Mouse (Mus musculus) megakaryocyte, embryonic 14.5 days (primary cell): Measurements from ENCODE around the gene Sipa1l3. TPM values are rescaled to one million over a fixed set of nuclear protein-coding genes. Genes with fewer than 3 reads are reported as not detected.

ENCODE experiments used
- H3K27me3 ChIP-seq: replicated peaks from 2 replicates; pipeline ENCODE3; 2012; ENCODE audit warnings: inconsistent platforms
- H3K36me3 ChIP-seq: replicated peaks from 2 replicates; pipeline ENCODE3; 2012; ENCODE audit warnings: low read length, inconsistent platforms, mixed read lengths
- H3K4me1 ChIP-seq: 2 replicates; pipeline ENCODE4 v1.6.1; 2012; ENCODE audit warnings: inconsistent platforms
- H3K4me3 ChIP-seq: replicated peaks from 2 replicates; pipeline ENCODE3; 2012; ENCODE audit warnings: moderate library complexity, mild to moderate bottlenecking, inconsistent platforms
- H3K9me3 ChIP-seq: 2 replicates; pipeline ENCODE4 v1.6.1; 2012; ENCODE audit warnings: inconsistent platforms
- FLI1 ChIP-seq: IDR thresholded peaks from 2 replicates; pipeline ENCODE4 v1.6.1; 2012; ENCODE audit warnings: low read length, inconsistent platforms, mixed read lengths
- GATA1 ChIP-seq: IDR thresholded peaks from 3 replicates; pipeline ENCODE4 v1.6.1; 2012; ENCODE audit warnings: mixed read lengths, low read length, inconsistent platforms, borderline replicate concordance
- polyA plus RNA-seq: library from polyadenylated mRNA; stranded (reverse); fragments of >175 nt; gene quantifications from 2 replicates; pipeline ENCODE4 v1.2.3, GENCODE M21; 2012; ENCODE audit warnings: low replicate concordance; ENCODE audit not compliant: insufficient read depth

The Sipa1l3 gene
- 27.5 and 46.5 TPM in 2 replicates for polyA plus RNA-seq

- no peaks in the 10 kb centered on the region for H3K9me3 ChIP-seq
- TF ChIP-seq FLI1 = no peak
- TF ChIP-seq GATA1 = no peak
- H3K27me3 ChIP-seq = peaks cover 4% of the 10 kb centered on the region
- H3K4me1 ChIP-seq = peaks cover 35% of the 10 kb centered on the region
- no peaks in the 10 kb centered on the region for H3K36me3 ChIP-seq
- peak within 1 kb of the TSS; percentile 95 for H3K4me3 ChIP-seq
Observed at GRCm38 (mm10) chr7:29518421-29519210, at the start of gene Sipa1l3. Gene Sipa1l3, minus strand, starts transcription at chr7:29518641.

- H3K4me3 ChIP-seq = no peak overlapping the region
- H3K9me3 ChIP-seq = peaks cover 3% of the 10 kb centered on the region; the same call in 1 of the 2 replicates
- TF ChIP-seq GATA1 (no peak), FLI1 (no peak)
- no peaks in the 10 kb centered on the region for H3K36me3 ChIP-seq
- H3K4me1 ChIP-seq = no peaks in the 10 kb centered on the region
- no peaks in the 10 kb centered on the region for H3K27me3 ChIP-seq
Observed at GRCm38 (mm10) chr7:29563006-29563405, 44.6 kb upstream of the Sipa1l3 start.

GRCm38 (mm10) chr7:29561046-29561445 lies 42.6 kb upstream of the Sipa1l3 start:
- H3K4me1 ChIP-seq = no peaks in the 10 kb centered on the region
- no peak overlapping the region for H3K4me3 ChIP-seq
- H3K36me3 ChIP-seq = no peaks in the 10 kb centered on the region
- no peak for TF ChIP-seq GATA1
- TF ChIP-seq FLI1 = no peak
- peaks cover 3% of the 10 kb centered on the region; the same call in 1 of the 2 replicates for H3K9me3 ChIP-seq
- H3K27me3 ChIP-seq = no peaks in the 10 kb centered on the region

- no peaks in the 10 kb centered on the region for H3K36me3 ChIP-seq
- no peaks in the 10 kb centered on the region for H3K4me1 ChIP-seq
- no peaks in the 10 kb centered on the region for H3K27me3 ChIP-seq
- TF ChIP-seq GATA1 (no peak), FLI1 (no peak)
- H3K4me3 ChIP-seq = no peak overlapping the region
- peaks cover 10% of the 10 kb centered on the region for H3K9me3 ChIP-seq
Observed at GRCm38 (mm10) chr7:29559290-29559689, 40.8 kb upstream of the Sipa1l3 start.

- no peaks in the 10 kb centered on the region for H3K4me1 ChIP-seq
- TF ChIP-seq GATA1 (no peak), FLI1 (no peak)
- H3K9me3 ChIP-seq = peaks cover 11% of the 10 kb centered on the region
- H3K27me3 ChIP-seq = no peaks in the 10 kb centered on the region
- H3K36me3 ChIP-seq = no peaks in the 10 kb centered on the region
- no peak overlapping the region for H3K4me3 ChIP-seq
Observed at GRCm38 (mm10) chr7:29558744-29559143, 40.3 kb upstream of the Sipa1l3 start.

GRCm38 (mm10) chr7:29556283-29556682 lies 37.8 kb upstream of the Sipa1l3 start:
- no peaks in the 10 kb centered on the region for H3K4me1 ChIP-seq
- TF ChIP-seq FLI1 = no peak
- TF ChIP-seq GATA1 = no peak
- H3K36me3 ChIP-seq = no peaks in the 10 kb centered on the region
- no peak overlapping the region for H3K4me3 ChIP-seq
- peaks cover 20% of the 10 kb centered on the region for H3K9me3 ChIP-seq
- H3K27me3 ChIP-seq = no peaks in the 10 kb centered on the region

- no peaks in the 10 kb centered on the region for H3K27me3 ChIP-seq
- no peaks in the 10 kb centered on the region for H3K4me1 ChIP-seq
- no peak for TF ChIP-seq FLI1
- no peak for TF ChIP-seq GATA1
- no peaks in the 10 kb centered on the region for H3K36me3 ChIP-seq
- H3K9me3 ChIP-seq = peaks cover 20% of the 10 kb centered on the region
- no peak overlapping the region for H3K4me3 ChIP-seq
Observed at GRCm38 (mm10) chr7:29555521-29555920, 37.1 kb upstream of the Sipa1l3 start.

- TF ChIP-seq GATA1 = no peak
- TF ChIP-seq FLI1 = no peak
- no peaks in the 10 kb centered on the region for H3K27me3 ChIP-seq
- peaks cover 20% of the 10 kb centered on the region for H3K9me3 ChIP-seq
- no peak overlapping the region for H3K4me3 ChIP-seq
- no peaks in the 10 kb centered on the region for H3K36me3 ChIP-seq
- no peaks in the 10 kb centered on the region for H3K4me1 ChIP-seq
Observed at GRCm38 (mm10) chr7:29555051-29555450, 36.6 kb upstream of the Sipa1l3 start.

GRCm38 (mm10) chr7:29550691-29551090 lies 32.2 kb upstream of the Sipa1l3 start:
- Histone ChIP-seq H3K27me3 (no peaks in the 10 kb centered on the region), H3K4me1 (no peaks in the 10 kb centered on the region), H3K4me3 (no peak overlapping the region), H3K9me3 (peaks cover 17% of the 10 kb centered on the region), H3K36me3 (no peaks in the 10 kb centered on the region)
- no peak for TF ChIP-seq GATA1
- TF ChIP-seq FLI1 = no peak

GRCm38 (mm10) chr7:29541608-29542007 lies 23.2 kb upstream of the Sipa1l3 start:
- Histone ChIP-seq H3K9me3 (peaks cover 8% of the 10 kb centered on the region), H3K4me1 (no peaks in the 10 kb centered on the region), H3K27me3 (peaks cover 2% of the 10 kb centered on the region), H3K36me3 (no peaks in the 10 kb centered on the region), H3K4me3 (no peak overlapping the region)
- no peak for TF ChIP-seq GATA1
- TF ChIP-seq FLI1 = no peak
